Mouse (Mus musculus): Measurements from ENCODE around the gene Use1. TPM values are rescaled to one million over a fixed set of nuclear protein-coding genes. Genes with fewer than 3 reads are reported as not detected.
"Not testable (repeated sequence)": the region's sequence is repeated elsewhere in the genome, so short reads cannot be mapped to it uniquely, and the experiment has no call there.

Use1 gene
- total and polyA plus RNA-seq, 3 experiments = 107 to 117 TPM; not detected in 1

DNA sequence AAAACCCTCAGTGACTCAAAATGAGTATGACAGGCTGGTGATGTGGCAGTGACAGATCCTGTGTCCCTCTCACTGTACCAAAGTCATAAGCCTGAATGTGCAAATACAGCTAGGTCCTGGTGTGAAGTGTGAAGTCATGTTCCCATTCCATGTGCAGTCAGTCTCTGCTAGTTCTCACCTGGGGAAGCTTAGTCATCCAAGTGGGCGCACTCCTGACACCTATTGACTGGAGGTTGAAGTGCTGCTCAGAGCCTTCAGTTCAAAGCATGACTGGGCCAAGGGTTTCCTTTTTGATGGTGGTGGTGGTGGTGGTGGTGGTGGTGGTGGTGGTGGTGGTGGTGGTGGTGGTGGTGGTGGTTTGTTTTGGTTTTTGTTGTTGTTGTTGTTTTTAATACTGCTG lies 41.8 kb upstream of the Use1 start:
- Histone ChIP-seq H3K27me3 (ENCODE audit: control insufficient read depth in 1 of 2, insufficient read depth in 2 of 2, low read length in 2 of 2) (no peaks in the 10 kb centered on the region), H3K4me1 (ENCODE audit: control insufficient read depth in 1 of 2, insufficient read depth in 2 of 2, low read length in 2 of 2) (no peaks in the 10 kb centered on the region), H3K79me2 (ENCODE audit: control insufficient read depth, insufficient read depth, low read length, poor library complexity) (no peaks in the 10 kb centered on the region), H3K36me3 (ENCODE audit: control insufficient read depth in 1 of 2, insufficient read depth in 2 of 2, low read length in 2 of 2) (peaks cover 0 to 5% of the 10 kb centered on the region in 2 experiments; a peak in 2 of 4 replicates), H3K4me3 (ENCODE audit: control insufficient read depth in 1 of 2, insufficient read depth in 1 of 2, low read depth in 2 of 2, low read length in 2 of 2) (no peak overlapping the region), H3K9me3 (replicated peaks; ENCODE audit: insufficient read depth, low read length) (no peaks in the 10 kb centered on the region), H3K27ac (ENCODE audit: control insufficient read depth, low read depth, low read length) (no peak overlapping the region), H3K9ac (ENCODE audit: control insufficient read depth, low read depth, low read length, poor library complexity, severe bottlenecking) (no peak overlapping the region)
- TF ChIP-seq TCF12 (IDR thresholded peaks at IDR 0.05; ENCODE audit: low read depth, low read length) (no peak), SMC3 (IDR thresholded peaks at IDR 0.05; ENCODE audit: low read depth, low read length) (peak; percentile 27), CTCF (IDR thresholded peaks at IDR 0.05 in 2 of 3, conservative IDR thresholded peaks at IDR 0.05 in 1 of 3; ENCODE audit: control insufficient read depth in 1 of 3, insufficient read depth in 1 of 3, low read depth in 2 of 3, low read length in 3 of 3, poor library complexity in 1 of 3, severe bottlenecking in 1 of 3) (peak in 2 of 3 experiments; percentile 42 to 50; a peak in 5 of 6 replicates), RCOR1 (IDR thresholded peaks at IDR 0.05; ENCODE audit: low read depth, low read length) (no peak), POLR2AphosphoS5 (IDR thresholded peaks at IDR 0.05; ENCODE audit: borderline replicate concordance, low read depth, low read length) (no peak), BHLHE40 (IDR thresholded peaks at IDR 0.05; ENCODE audit: borderline replicate concordance, low read depth, low read length) (no peak), ZC3H11A (IDR thresholded peaks at IDR 0.05; ENCODE audit: low read depth, low read length) (no peak), ZKSCAN1 (IDR thresholded peaks at IDR 0.05; ENCODE audit: low read depth, low read length) (no peak), MAZ (IDR thresholded peaks at IDR 0.05; ENCODE audit: low read depth, low read length) (no peak), MAFK (IDR thresholded peaks at IDR 0.05; ENCODE audit: borderline replicate concordance, low read depth, low read length) (no peak), USF2 (IDR thresholded peaks at IDR 0.05; ENCODE audit: borderline replicate concordance in 1 of 2, insufficient read depth in 1 of 2, low read depth in 1 of 2, low read length in 2 of 2) (no peak), JUND (IDR thresholded peaks at IDR 0.05; ENCODE audit: low read depth, low read length) (no peak), HCFC1 (IDR thresholded peaks at IDR 0.05; ENCODE audit: low read depth, low read length) (no peak), USF1 (IDR thresholded peaks at IDR 0.05; ENCODE audit: low read depth, low read length) (no peak), GATA1 (IDR thresholded peaks at IDR 0.05; ENCODE audit: low read depth, low read length) (no peak), CHD2 (IDR thresholded peaks at IDR 0.05; ENCODE audit: low read length) (no peak), MXI1 (IDR thresholded peaks at IDR 0.05; ENCODE audit: low read depth, low read length) (no peak), MAX (IDR thresholded peaks at IDR 0.05; ENCODE audit: low read length) (no peak), RAD21 (IDR thresholded peaks at IDR 0.05; ENCODE audit: low read depth, low read length) (peak; percentile 34)
- DNase-seq (ENCODE audit: low read depth, low spot score) = peak; percentile 43

DNA sequence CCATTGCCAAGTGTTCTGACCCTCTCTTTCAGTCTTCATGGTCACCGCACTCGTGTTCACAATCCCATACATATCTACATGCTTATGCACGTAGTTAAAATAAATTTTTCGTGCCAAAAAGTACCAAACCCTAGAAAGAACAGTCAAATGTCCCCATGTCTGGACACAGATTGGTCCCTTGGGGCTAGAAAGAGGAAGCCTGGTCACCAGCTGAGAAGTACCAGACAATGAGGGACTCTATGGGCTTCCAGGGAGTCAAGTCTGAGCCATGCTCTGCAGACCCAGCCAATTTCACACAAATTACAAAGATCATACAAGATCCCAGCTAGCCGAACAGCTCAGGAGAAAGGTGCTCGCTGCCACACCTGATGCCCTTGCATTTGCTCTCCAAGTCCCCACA lies 28.8 kb upstream of the Use1 start:
- not testable (repeated sequence) for H3K27ac ChIP-seq (ENCODE audit: control insufficient read depth, low read depth, low read length); H3K36me3 ChIP-seq (ENCODE audit: control insufficient read depth in 1 of 2, insufficient read depth in 2 of 2, low read length in 2 of 2); H3K9me3 ChIP-seq (replicated peaks; ENCODE audit: insufficient read depth, low read length); H3K4me1 ChIP-seq (ENCODE audit: control insufficient read depth in 1 of 2, insufficient read depth in 2 of 2, low read length in 2 of 2); DNase-seq (ENCODE audit: low read depth, low spot score); H3K27me3 ChIP-seq (ENCODE audit: control insufficient read depth in 1 of 2, insufficient read depth in 2 of 2, low read length in 2 of 2); H3K79me2 ChIP-seq (ENCODE audit: control insufficient read depth, insufficient read depth, low read length, poor library complexity); H3K9ac ChIP-seq (ENCODE audit: control insufficient read depth, low read depth, low read length, poor library complexity, severe bottlenecking); H3K4me3 ChIP-seq (ENCODE audit: control insufficient read depth in 1 of 2, insufficient read depth in 1 of 2, low read depth in 2 of 2, low read length in 2 of 2)

All from MEL (cell line).